Mouse (Mus musculus) embryonic fibroblast, embryonic 13.5 days (primary cell): ENCODE data around the gene Ddx54.

Experiments used
- CTCF ChIP-seq: IDR thresholded peaks from 2 replicates; pipeline ENCODE4 v1.5.1; 2011; ENCODE audit warnings: mild to moderate bottlenecking, control low read depth, low read length, moderate library complexity, borderline replicate concordance; ENCODE audit not compliant: insufficient read depth
- POLR2A ChIP-seq: IDR thresholded peaks from 2 replicates; pipeline ENCODE4 v1.6.1; 2011; ENCODE audit warnings: low read depth, mild to moderate bottlenecking, control low read depth, low read length, moderate library complexity

GRCm38 (mm10) chr5:120571056-120571740 lies 41.3 kb upstream of the Ddx54 start:
- TF ChIP-seq POLR2A (no peak), CTCF (no peak)
